Mouse (Mus musculus): ENCODE data around the gene Tlr4.

The Tlr4 gene

GRCm38 (mm10) chr4:66827463-66828162 is at the start of gene Tlr4:
TSS of gene Tlr4 (plus strand) at chr4:66827584.
- DNase-seq, result peak; percentile 2 to 5

- DNase-seq, result no peak
These were observed 33.1 kb upstream of the Tlr4 start for GRCm38 (mm10) chr4:66794283-66794682.

- DNase-seq, result no peak
These were observed 30.7 kb upstream of the Tlr4 start for GRCm38 (mm10) chr4:66796683-66797082.

GRCm38 (mm10) chr4:66804552-66805301 is 22.7 kb upstream of the Tlr4 start:
- DNase-seq, result no peak

GRCm38 (mm10) chr4:66805747-66806146 is 21.6 kb upstream of the Tlr4 start:
- DNase-seq, result no peak

GRCm38 (mm10) chr4:66816364-66817026 is 10.9 kb upstream of the Tlr4 start:
- no peak for DNase-seq

GRCm38 (mm10) chr4:66821171-66821570 is 6.2 kb upstream of the Tlr4 start:
- DNase-seq, result no peak

- DNase-seq, result no peak
These were observed 5.6 kb upstream of the Tlr4 start for GRCm38 (mm10) chr4:66821764-66822163.

- no peak for DNase-seq
These were observed 832 bp downstream of the Tlr4 start for GRCm38 (mm10) chr4:66828163-66828668.

- DNase-seq, result no peak
These were observed 1.3 kb downstream of the Tlr4 start for GRCm38 (mm10) chr4:66828686-66829085.

GRCm38 (mm10) chr4:66838071-66838470 is 10.7 kb downstream of the Tlr4 start:
- DNase-seq, result no peak

- no peak for DNase-seq
These were observed 15.9 kb downstream of the Tlr4 start for GRCm38 (mm10) chr4:66843255-66843654.

GRCm38 (mm10) chr4:66852011-66852410 is 24.6 kb downstream of the Tlr4 start:
- DNase-seq, result no peak

GRCm38 (mm10) chr4:66856992-66857391 is 29.6 kb downstream of the Tlr4 start:
- no peak for DNase-seq

GRCm38 (mm10) chr4:66869919-66870318 is 42.5 kb downstream of the Tlr4 start:
- DNase-seq, result no peak

- no peak for DNase-seq
These were observed 44.6 kb downstream of the Tlr4 start for GRCm38 (mm10) chr4:66872026-66872425.

- DNase-seq, result no peak
These were observed 46.0 kb downstream of the Tlr4 start for GRCm38 (mm10) chr4:66873342-66873741.

- no peak for DNase-seq
These were observed 48.4 kb downstream of the Tlr4 start for GRCm38 (mm10) chr4:66875751-66876150.

GRCm38 (mm10) chr4:66877609-66878008 is 50.2 kb downstream of the Tlr4 start:
- no peak for DNase-seq

GRCm38 (mm10) chr4:66881496-66881895 is 54.1 kb downstream of the Tlr4 start:
- no peak for DNase-seq

GRCm38 (mm10) chr4:66883264-66883663 is 55.9 kb downstream of the Tlr4 start:
- no peak for DNase-seq

GRCm38 (mm10) chr4:66894547-66894946 is 67.2 kb downstream of the Tlr4 start:
- DNase-seq, result no peak

GRCm38 (mm10) chr4:66894981-66895380 is 67.6 kb downstream of the Tlr4 start:
- DNase-seq, result no peak

GRCm38 (mm10) chr4:66900126-66900525 is 72.7 kb downstream of the Tlr4 start:
- DNase-seq, result no peak
